28 mouse cellular contexts compared by ENCODE assay signal in genomic region chr4:25206166-25206565, GRCm38 (mm10). TPM values are rescaled to one million over a fixed set of nuclear protein-coding genes. Genes with fewer than 3 reads are reported as not detected.
"Had no signal": no experiment of that assay in that cellular context is flagged by ENCODE, and none has a peak within 500 bp of the region (broad histone marks: within the 10 kb centered on the region; RNA-seq: fewer than 3 reads in every experiment).

No protein-coding gene starts in this region.

- H3K27ac ChIP-seq: gastrocnemius, adult 2 months; heart, embryonic 10.5 days; hindbrain, embryonic 10.5 days; hindbrain, embryonic 13.5 days; hindbrain, embryonic 15.5 days; hindbrain, postnatal 0 days; kidney, embryonic 15.5 days; kidney, postnatal 0 days; limb, embryonic 13.5 days; limb, embryonic 15.5 days had no signal

- H3K4me2 ChIP-seq: heart, embryonic 12.5 days; hindbrain, embryonic 13.5 days; hindbrain, embryonic 15.5 days; kidney, embryonic 15.5 days; limb, embryonic 13.5 days; limb, embryonic 15.5 days had no signal

- H3K9ac ChIP-seq: heart, embryonic 12.5 days; hindbrain, embryonic 13.5 days; hindbrain, embryonic 15.5 days; kidney, embryonic 15.5 days; limb, embryonic 13.5 days; limb, embryonic 15.5 days had no signal

- H3K4me3 ChIP-seq: gastrocnemius, adult 2 months; heart, embryonic 10.5 days; heart, embryonic 12.5 days; hindbrain, embryonic 10.5 days; hindbrain, embryonic 13.5 days; hindbrain, embryonic 15.5 days; kidney, embryonic 15.5 days; limb, embryonic 13.5 days; limb, embryonic 15.5 days had no signal

- H3K4me1 ChIP-seq: heart, embryonic 10.5 days; heart, embryonic 12.5 days; hindbrain, embryonic 10.5 days; hindbrain, embryonic 13.5 days; hindbrain, embryonic 15.5 days; kidney, embryonic 15.5 days; limb, embryonic 13.5 days; limb, embryonic 15.5 days had no signal

- H3K9me3 ChIP-seq: heart, embryonic 10.5 days; heart, embryonic 12.5 days; hindbrain, embryonic 10.5 days; hindbrain, embryonic 13.5 days; hindbrain, embryonic 15.5 days; kidney, embryonic 15.5 days; limb, embryonic 13.5 days; limb, embryonic 15.5 days had no signal

- DNase-seq: gastrocnemius, adult 2 months; gastrocnemius, postnatal 10 days; gastrocnemius, postnatal 25 days; heart, adult 18-20 months; heart, postnatal 10 days; heart, postnatal 4 days; kidney, adult 11 months; kidney, adult 2 months; kidney, adult 9 months; kidney, postnatal 14 days; kidney, postnatal 36 days; layer of hippocampus, adult 9-11 months; layer of hippocampus, postnatal 36 days had no signal

- H3K27me3 ChIP-seq: heart, embryonic 12.5 days; hindbrain, embryonic 13.5 days; hindbrain, embryonic 15.5 days; kidney, embryonic 15.5 days; limb, embryonic 13.5 days; limb, embryonic 15.5 days had no signal

- ATAC-seq: hindbrain, postnatal 0 days; intestine, embryonic 16.5 days had no signal

- H3K36me3 ChIP-seq: heart, embryonic 10.5 days; heart, embryonic 12.5 days; hindbrain, embryonic 10.5 days; hindbrain, embryonic 13.5 days; hindbrain, embryonic 15.5 days; kidney, embryonic 15.5 days; limb, embryonic 13.5 days; limb, embryonic 15.5 days had no signal

RNA-seq across cellular contexts. Expression of gene Fhl5, which starts 36.5 kb away (rescaled TPM):
- total RNA-seq: granulocyte monocyte progenitor cell, adult 5-6 weeks had no signal
- polyA plus RNA-seq: heart, embryonic 10.5 days; heart, embryonic 12.5 days; heart, embryonic 14.5 days; heart, embryonic 16.5 days; hindbrain, embryonic 10.5 days; hindbrain, embryonic 13.5 days; hindbrain, embryonic 15.5 days; kidney, adult 2 months; kidney, embryonic 15.5 days; limb, embryonic 11.5 days; limb, embryonic 13.5 days; limb, embryonic 15.5 days had no signal
